Mouse (Mus musculus) left cerebral cortex, postnatal 25 days (tissue): ENCODE measurements around the gene Sfxn5. TPM values are rescaled to one million over a fixed set of nuclear protein-coding genes. Genes with fewer than 3 reads are reported as not detected.
A peak's percentile ranks its signal among the peaks of the same experiment; 100 is the strongest.

Source experiments
- DNase-seq, 2 experiments: peaks; one replicate each; pipeline ENCODE4 v3.0.0; 2022; ENCODE audit warnings: low spot score in 2 of 2, mixed read lengths in 1 of 2
- intact Hi-C: fragments of 180-260 bp; cut with DNase I; formaldehyde crosslinking; loops from one replicate; pipeline ENCODE4 v1.15.1; 2025
- total RNA-seq, 2 experiments: library from RNA; stranded (reverse); gene quantifications; 2 replicates each; pipeline ENCODE4 v1.2.3; 2021

Gene Sfxn5
- total RNA-seq, 2 experiments from 2014 or later, result 165 TPM

DNA sequence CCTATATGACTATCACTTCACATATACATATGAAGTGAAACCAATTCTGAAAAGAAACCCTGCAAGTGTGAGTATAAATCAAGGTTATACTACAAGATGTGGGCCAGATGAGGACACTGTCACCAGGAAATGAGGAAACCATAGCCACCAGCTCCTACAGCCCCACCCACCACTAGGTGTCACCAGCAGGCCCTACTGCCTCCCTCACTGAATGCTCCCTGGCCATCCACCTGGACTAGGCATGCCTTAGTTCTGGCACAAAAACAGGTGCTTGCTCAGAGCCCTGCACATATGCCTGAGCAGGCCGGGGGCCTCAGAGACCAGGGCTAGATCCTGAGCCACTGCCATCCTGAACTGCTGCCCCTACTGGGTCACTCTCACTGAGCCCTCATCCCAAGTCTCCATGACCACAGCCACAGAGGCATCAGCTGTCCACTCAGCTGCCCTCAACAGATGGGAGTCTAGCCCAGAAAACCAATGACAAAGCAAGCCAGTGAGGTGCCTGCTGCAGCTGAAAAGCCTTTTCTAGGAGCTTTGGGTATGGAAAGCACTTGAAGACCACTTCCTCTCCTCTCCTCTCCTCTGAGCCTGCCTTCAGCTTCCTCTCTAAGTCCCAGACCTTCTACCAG is 6.2 kb upstream of the Sfxn5 start:
- peak; percentile 46 to 67 for DNase-seq
- intact Hi-C loops, result no loop called here

DNA sequence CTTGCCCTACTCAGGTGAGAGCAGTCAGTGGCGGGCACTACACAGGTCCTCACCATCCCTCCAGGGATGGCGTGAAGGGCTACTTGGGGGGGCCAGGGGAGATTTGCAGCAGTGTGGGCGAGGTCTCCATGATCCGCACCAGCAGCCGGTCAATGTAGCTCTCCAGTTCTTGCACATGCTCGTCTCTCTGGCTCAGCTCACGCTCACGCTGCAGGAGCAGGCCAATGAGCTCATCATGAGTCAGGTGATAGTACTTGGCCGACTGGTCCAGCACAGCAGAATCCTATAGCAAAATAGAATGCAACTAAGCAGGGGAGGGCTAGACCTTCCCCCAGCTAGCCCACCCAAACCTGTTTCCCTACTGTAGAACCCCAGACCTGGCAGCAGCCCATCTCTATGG is 3.7 kb upstream of the Sfxn5 start:
- intact Hi-C loops, result no loop called here
- DNase-seq, result peak; percentile 43 to 84

- no peak for DNase-seq
- intact Hi-C loops, result no loop called here
These were observed 2.1 kb upstream of the Sfxn5 start for GRCm38 (mm10) chr6:85335352-85335751.

DNA sequence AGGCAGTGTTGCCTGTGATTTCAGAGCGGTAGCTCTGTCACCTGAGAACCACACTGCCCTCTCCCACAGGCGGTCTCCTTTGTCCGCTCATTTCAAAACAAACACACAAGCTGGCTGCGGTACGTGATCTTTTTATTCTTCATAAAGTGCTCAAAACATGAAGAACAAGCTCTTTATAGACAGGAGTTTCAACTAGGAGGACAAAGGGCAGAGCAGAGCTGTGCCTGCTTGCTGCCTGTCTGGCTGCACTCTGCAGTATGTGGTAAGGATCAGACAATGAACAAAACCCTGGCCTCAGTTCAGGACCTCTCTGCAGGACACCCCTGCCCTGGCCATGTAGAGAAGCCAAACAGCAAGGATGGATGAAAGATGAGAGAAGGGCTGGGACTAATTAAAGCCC is 1.6 kb upstream of the Sfxn5 start:
- intact Hi-C loops, result loop anchor here (5.0 kb wide), 1 partner anchor 98 kb away; no protein-coding TSS in a partner anchor
- DNase-seq, result no peak

DNA sequence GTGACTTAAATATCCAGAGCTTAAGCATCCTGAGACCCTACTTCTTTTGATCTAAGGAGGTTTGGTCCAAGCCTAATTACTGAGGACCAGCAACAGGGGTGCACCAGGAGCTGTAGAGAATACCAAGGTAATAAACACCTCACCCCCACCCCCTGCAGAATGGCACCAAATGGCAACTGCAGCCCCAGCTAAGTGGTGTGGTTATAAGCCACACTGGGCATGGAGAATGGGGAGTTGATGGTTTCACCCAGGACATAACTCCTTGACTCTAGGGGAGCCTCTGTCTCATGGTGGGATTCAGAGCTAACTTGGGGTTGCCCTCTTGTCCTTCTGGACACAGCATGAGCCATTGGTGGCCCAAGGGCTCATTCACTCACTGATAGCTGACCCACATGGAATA is 1.0 kb upstream of the Sfxn5 start:
- no peak for DNase-seq
- intact Hi-C loops, result loop anchor here (5.0 kb wide), 1 partner anchor 97 kb away; no protein-coding TSS in a partner anchor

DNA sequence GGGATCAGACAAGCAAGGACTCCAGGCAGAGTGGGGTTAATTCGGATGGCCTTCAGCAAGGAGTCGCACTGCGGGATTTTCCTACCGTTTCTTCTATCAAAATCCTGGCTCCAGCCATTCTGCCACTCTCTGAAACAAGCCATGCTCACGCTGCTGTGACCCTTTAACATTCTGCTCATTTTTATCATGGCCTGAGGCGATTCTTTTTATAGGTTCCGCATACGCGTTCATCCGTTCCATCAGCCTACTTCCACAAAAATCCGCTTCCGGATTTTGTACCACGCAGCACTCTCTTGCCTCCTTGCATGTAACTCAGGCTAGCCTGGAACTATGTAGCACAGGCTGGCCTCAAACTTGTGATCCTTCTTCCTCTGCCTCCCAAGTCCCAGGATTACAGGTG is 510 bp upstream of the Sfxn5 start:
- no peak for DNase-seq
- intact Hi-C loops, result loop anchor here (1.0 to 5.0 kb wide), 3 partner anchors 41 to 96 kb away; partner anchors contain the start of gene Rab11fip5

DNA sequence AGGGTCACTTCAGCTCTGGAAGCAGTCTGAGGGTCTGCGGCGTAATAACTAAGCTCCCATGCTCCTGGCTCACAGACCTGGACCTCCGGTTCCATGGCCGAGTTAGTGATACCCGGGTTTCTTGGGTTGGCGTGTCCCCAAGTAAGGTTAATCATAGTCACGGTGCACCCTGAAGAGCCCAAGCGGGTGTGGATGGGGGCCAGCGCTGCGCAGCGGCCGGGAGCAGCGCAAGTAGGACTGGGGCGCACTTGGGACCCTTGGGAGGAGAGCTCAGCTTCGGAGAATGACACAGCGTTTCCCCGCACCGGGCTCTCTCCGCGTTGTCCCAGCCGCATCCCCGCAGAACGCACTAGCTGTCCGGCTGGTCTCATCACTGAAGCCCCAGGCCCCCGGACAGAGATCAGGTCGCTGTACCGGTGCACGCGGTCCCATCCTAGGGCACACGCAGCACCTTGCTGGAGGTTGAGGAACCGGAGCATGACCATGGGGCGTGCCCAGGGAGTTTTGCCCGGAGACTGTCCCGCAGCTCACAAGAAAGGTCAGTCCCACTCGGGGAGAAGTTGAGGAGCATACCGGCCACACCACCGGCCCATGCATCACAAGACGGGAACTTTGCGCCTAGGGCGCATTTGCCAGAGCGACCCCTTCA is 747 bp downstream of the Sfxn5 start:
- intact Hi-C loops, result loop anchor here (5.0 kb wide), 1 partner anchor 95 kb away; no protein-coding TSS in a partner anchor
- no peak for DNase-seq

GRCm38 (mm10) chr6:85331736-85332135 is 1.5 kb downstream of the Sfxn5 start:
- intact Hi-C loops, result loop anchor here (5.0 kb wide), 1 partner anchor 94 kb away; no protein-coding TSS in a partner anchor
- no peak for DNase-seq

DNA sequence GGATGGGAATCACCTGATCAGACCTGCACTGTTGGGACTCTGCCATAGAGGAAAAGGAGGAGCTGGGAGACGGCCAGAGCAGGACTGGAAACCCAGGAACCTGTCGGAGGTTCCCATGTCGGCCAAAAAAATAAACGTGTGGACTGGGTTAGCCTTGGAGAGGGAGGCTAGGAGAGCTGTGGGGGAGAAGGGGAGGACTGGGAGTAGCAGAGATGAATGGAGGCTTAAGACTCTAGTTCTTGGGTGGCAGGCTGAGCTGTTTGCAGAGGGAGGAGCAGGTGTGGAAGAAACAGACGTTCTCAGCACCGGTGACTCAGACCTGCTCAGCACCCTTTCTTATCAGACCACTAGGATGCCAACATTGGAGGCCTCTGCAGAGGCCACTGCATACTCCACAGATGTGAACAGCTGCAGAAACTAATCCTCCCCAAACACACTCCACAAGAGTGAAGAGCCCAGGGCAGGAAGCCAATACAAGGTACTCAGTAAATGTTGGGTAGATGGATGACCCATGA is 1.9 kb downstream of the Sfxn5 start:
- intact Hi-C loops, result loop anchor here (5.0 kb wide), 1 partner anchor 94 kb away; no protein-coding TSS in a partner anchor

GRCm38 (mm10) chr6:85329666-85330185 is 3.5 kb downstream of the Sfxn5 start:
- intact Hi-C loops, result loop anchor here (5.0 kb wide), 1 partner anchor 92 kb away; no protein-coding TSS in a partner anchor
- no peak for DNase-seq

More for the DNA sequence above, 1.9 kb downstream of the Sfxn5 start:
- peak in 1 of 2 experiments; percentile 68 for DNase-seq

DNA sequence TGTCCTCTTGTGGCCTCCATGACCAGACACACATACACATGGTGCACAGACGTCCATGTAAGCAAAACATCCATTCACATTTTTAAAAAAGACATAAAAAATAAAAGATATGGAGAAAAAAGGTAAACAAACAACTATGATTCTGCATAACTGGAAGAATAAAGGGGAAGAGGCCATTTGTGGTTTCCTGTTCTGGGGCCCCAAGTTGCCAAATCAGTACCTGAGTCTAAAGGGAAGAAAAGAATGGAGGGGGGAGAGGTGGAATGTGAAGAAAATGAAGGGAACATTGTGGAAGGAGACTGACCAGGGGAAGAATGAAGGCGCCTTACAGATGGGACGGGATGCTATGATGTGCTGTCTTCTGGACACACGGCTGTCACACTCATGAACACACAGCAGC is 6.7 kb downstream of the Sfxn5 start:
- DNase-seq, result no peak
- intact Hi-C loops, result no loop called here

GRCm38 (mm10) chr6:85325109-85325508 is 8.1 kb downstream of the Sfxn5 start:
- peak in 1 of 2 experiments; percentile 51 for DNase-seq
- intact Hi-C loops, result no loop called here

GRCm38 (mm10) chr6:85320445-85320866 is 12.8 kb downstream of the Sfxn5 start:
- intact Hi-C loops, result loop anchor here (1.0 kb wide), 1 partner anchor 18 kb away; no protein-coding TSS in a partner anchor

DNA sequence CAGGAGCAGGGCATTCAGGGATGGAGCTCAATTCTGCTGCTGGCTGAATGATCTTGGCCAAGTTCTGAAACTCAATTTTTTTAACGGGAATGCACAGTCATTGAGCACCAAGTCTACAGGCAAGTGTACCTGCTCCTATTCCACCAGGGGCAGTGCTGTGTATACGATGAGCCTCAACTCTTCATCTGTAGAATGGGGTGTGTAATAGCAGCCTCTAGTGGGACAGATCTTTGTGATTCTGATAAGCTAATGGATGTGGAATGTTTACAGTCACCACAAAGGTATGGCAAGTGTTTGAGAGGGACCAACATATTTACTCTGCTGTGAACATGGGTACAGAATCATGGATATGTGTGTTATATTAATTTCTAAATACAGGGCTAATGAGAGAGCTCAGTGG is 17.0 kb downstream of the Sfxn5 start:
- DNase-seq, result no peak
- intact Hi-C loops, result no loop called here

More at GRCm38 (mm10) chr6:85320445-85320866, 12.8 kb downstream of the Sfxn5 start:
- DNase-seq, result peak in 1 of 2 experiments; percentile 66

DNA sequence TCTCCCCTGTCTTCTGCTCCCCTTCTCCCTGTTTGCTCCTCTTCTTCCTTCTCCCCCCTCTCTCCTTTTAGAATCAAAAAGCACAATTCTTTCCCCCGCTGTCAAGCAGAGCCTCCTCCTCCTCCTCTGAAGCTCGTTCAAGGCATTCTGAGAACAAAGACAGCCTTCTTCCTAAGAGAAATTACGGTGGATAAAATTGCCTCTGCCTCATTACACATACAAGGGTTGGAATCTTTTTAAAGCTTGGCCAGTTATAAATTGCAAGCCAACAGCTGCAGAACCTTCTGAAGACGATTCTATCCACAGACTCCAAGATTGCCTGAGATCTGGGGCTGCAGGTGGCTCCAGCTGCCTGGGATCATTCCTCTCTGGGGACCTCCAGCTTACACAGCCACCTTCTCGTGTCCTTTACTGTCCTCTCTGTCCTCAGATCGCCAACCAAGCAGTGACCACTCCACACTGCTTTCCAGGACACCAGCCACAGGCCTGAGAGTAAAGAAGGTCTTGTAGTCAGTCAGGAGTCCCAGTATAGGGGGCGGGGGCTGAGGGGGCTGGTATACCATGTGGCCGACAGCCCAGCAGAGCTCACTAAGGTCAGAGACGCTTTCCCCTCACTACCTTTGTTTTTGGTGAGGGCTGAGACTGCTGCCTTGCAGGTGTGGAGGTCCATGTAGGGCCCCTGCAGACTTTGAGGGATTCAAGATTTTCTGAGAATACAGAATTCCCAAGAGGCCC is 19.0 kb downstream of the Sfxn5 start:
- peak in 1 of 2 experiments; percentile 77 for DNase-seq
- intact Hi-C loops, result no loop called here

DNA sequence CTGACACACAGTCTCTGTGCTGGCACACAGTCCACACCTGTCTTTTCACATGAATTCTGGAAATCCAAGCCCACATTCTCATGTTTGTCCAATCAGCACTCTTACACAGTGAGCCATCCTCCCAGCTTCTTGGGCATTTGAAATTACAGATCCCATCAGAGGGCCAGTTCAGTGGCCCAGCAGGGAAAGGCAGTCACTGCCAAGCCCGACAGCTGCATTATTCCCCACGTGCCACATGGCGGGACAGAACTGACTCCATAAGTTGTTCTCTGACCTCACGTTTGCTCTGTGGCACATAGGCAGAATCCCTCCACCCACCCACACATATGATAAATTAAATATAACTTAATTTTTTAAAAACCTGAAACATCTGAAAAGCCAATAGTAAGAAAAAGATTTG is 25.3 kb downstream of the Sfxn5 start:
- no peak for DNase-seq

GRCm38 (mm10) chr6:85306375-85306774 is 26.8 kb downstream of the Sfxn5 start:
- DNase-seq, result no peak
- intact Hi-C loops, result no loop called here

More for the DNA sequence above, 25.3 kb downstream of the Sfxn5 start:
- intact Hi-C loops, result no loop called here

GRCm38 (mm10) chr6:85305826-85306225 is 27.4 kb downstream of the Sfxn5 start:
- no peak for DNase-seq
- intact Hi-C loops, result no loop called here

DNA sequence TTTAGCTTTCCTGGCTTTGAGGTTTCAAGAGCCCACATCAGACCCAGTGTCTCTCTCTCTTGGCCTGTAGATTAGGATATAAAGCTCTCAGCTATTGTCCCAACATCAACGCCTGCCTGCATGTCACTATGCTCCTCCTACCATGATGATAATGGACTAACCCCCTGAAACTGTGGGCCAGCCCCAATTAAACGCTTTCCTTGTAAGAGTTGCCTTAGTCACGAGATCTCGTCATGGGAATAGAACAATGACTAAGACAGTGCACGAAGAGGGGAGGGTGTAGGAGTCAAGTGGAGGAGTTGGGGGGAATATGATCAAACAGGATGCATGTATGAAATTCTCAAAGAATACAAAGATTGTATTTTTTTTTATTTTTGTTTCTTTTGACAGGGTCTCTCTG is 28.3 kb downstream of the Sfxn5 start:
- intact Hi-C loops, result no loop called here
- peak in 1 of 2 experiments; percentile 39 for DNase-seq
